Mouse (Mus musculus): Measurements from ENCODE around the gene Zswim1. TPM values are rescaled to one million over a fixed set of nuclear protein-coding genes. Genes with fewer than 3 reads are reported as not detected.
"Not testable (repeated sequence)": the region's sequence is repeated elsewhere in the genome, so short reads cannot be mapped to it uniquely, and the experiment has no call there.

Gene Zswim1
- polyA plus RNA-seq, 1 experiment from 2014 or later = 17.4 TPM

GRCm38 (mm10) chr2:164873621-164874020 is 51.1 kb downstream of the Zswim1 start:
- peak overlapping the region; percentile 64 for H3K27ac ChIP-seq (ENCODE audit: low read depth)
- H3K9me3 ChIP-seq (ENCODE audit: control insufficient read depth, low read length) = no peaks in the 10 kb centered on the region
- no peak overlapping the region for H3K4me3 ChIP-seq (ENCODE audit: low read depth, low read length)
- peaks cover 16% of the 10 kb centered on the region; the same call in 1 of the 2 replicates for H3K4me1 ChIP-seq (replicated peaks; ENCODE audit: control insufficient read depth, insufficient read depth, low read length)
- no peaks in the 10 kb centered on the region for H3K36me3 ChIP-seq (ENCODE audit: control insufficient read depth, insufficient read depth, low read length)
- H3K27me3 ChIP-seq (replicated peaks; ENCODE audit: control insufficient read depth, insufficient read depth, low read length) = no peaks in the 10 kb centered on the region
- ATAC-seq (replicated peaks; ENCODE audit: low FRiP score, low TSS enrichment, low read depth) (no peak), DNase-seq (ENCODE audit: low spot score) (no peak)
- WGBS = 48% methylated on average over 3 of the region's 3 CpGs
- H3K4me2 ChIP-seq (ENCODE audit: low read length) = no peak overlapping the region
- H3K9ac ChIP-seq (ENCODE audit: low read length) = no peak overlapping the region

- Histone ChIP-seq H3K4me2 (ENCODE audit: low read length) (no peak overlapping the region), H3K9ac (ENCODE audit: low read length) (no peak overlapping the region), H3K27ac (ENCODE audit: low read depth) (peak overlapping the region; percentile 64), H3K4me1 (replicated peaks; ENCODE audit: control insufficient read depth, insufficient read depth, low read length) (peaks cover 16% of the 10 kb centered on the region; the same call in 1 of the 2 replicates), H3K27me3 (replicated peaks; ENCODE audit: control insufficient read depth, insufficient read depth, low read length) (no peaks in the 10 kb centered on the region), H3K9me3 (ENCODE audit: control insufficient read depth, low read length) (no peaks in the 10 kb centered on the region), H3K36me3 (ENCODE audit: control insufficient read depth, insufficient read depth, low read length) (no peaks in the 10 kb centered on the region), H3K4me3 (ENCODE audit: low read depth, low read length) (no peak overlapping the region)
- ATAC-seq (replicated peaks; ENCODE audit: low FRiP score, low TSS enrichment, low read depth) = peak; percentile 21; the same call in 1 of the 2 replicates
- 11% methylated on average over 1 of the region's 1 CpGs for WGBS
- no peak for DNase-seq (ENCODE audit: low spot score)
Observed at GRCm38 (mm10) chr2:164874239-164874769, 51.8 kb downstream of the Zswim1 start.

GRCm38 (mm10) chr2:164875648-164876047 is 53.2 kb downstream of the Zswim1 start:
- DNase-seq (ENCODE audit: low spot score); H3K27me3 ChIP-seq (replicated peaks; ENCODE audit: control insufficient read depth, insufficient read depth, low read length); H3K4me3 ChIP-seq (ENCODE audit: low read depth, low read length); H3K9me3 ChIP-seq (ENCODE audit: control insufficient read depth, low read length); H3K4me2 ChIP-seq (ENCODE audit: low read length); H3K36me3 ChIP-seq (ENCODE audit: control insufficient read depth, insufficient read depth, low read length); ATAC-seq (replicated peaks; ENCODE audit: low FRiP score, low TSS enrichment, low read depth); H3K27ac ChIP-seq (ENCODE audit: low read depth); H3K9ac ChIP-seq (ENCODE audit: low read length): not testable (repeated sequence)
- H3K4me1 ChIP-seq (replicated peaks; ENCODE audit: control insufficient read depth, insufficient read depth, low read length) = peaks cover 20% of the 10 kb centered on the region
- WGBS = 51% methylated on average over 2 of the region's 2 CpGs

Other genes with a start within 250 kb of the Zswim1 start
- gene Spint3, start 249.2 kb upstream of the Zswim1 start, polyA plus RNA-seq (2014; fragmentation: Nextera tagmentation; extraction: Ambion mirVana) = not detected in 2 replicates
- 1.5 and 3.2 TPM in 2 replicates for gene Wfdc6a, start 237.2 kb upstream of the Zswim1 start, polyA plus RNA-seq (2014; fragmentation: Nextera tagmentation; extraction: Ambion mirVana)
- not detected in 2 replicates for gene Eppin, start 229.1 kb upstream of the Zswim1 start, polyA plus RNA-seq (2014; fragmentation: Nextera tagmentation; extraction: Ambion mirVana)
- not detected in 2 replicates for gene Wfdc6b, start 209.2 kb upstream of the Zswim1 start, polyA plus RNA-seq (2014; fragmentation: Nextera tagmentation; extraction: Ambion mirVana)
- gene Wfdc8, start 209.1 kb upstream of the Zswim1 start, polyA plus RNA-seq (2014; fragmentation: Nextera tagmentation; extraction: Ambion mirVana) = not detected in 2 replicates
- gene Wfdc16, start 183.9 kb upstream of the Zswim1 start, polyA plus RNA-seq (2014; fragmentation: Nextera tagmentation; extraction: Ambion mirVana) = not detected in 2 replicates
- 1.2 TPM in 1 of 2 replicates, not detected in the other for gene Wfdc10, start 166.6 kb upstream of the Zswim1 start, polyA plus RNA-seq (2014; fragmentation: Nextera tagmentation; extraction: Ambion mirVana)
- not detected in 2 replicates for gene Wfdc9, start 166.1 kb upstream of the Zswim1 start, polyA plus RNA-seq (2014; fragmentation: Nextera tagmentation; extraction: Ambion mirVana)
- gene Wfdc11, start 148.6 kb upstream of the Zswim1 start, polyA plus RNA-seq (2014; fragmentation: Nextera tagmentation; extraction: Ambion mirVana) = not detected in 2 replicates
- 0.28 TPM in 2 replicates for gene Wfdc13, start 137.6 kb upstream of the Zswim1 start, polyA plus RNA-seq (2014; fragmentation: Nextera tagmentation; extraction: Ambion mirVana)
- not detected in 2 replicates for gene Spint4, start 124.2 kb upstream of the Zswim1 start, polyA plus RNA-seq (2014; fragmentation: Nextera tagmentation; extraction: Ambion mirVana)
- not detected in 2 replicates for gene Spint5, start 107.4 kb upstream of the Zswim1 start, polyA plus RNA-seq (2014; fragmentation: Nextera tagmentation; extraction: Ambion mirVana)
- 2.0 and 2.6 TPM in 2 replicates for gene Wfdc3, start 76.8 kb upstream of the Zswim1 start, polyA plus RNA-seq (2014; fragmentation: Nextera tagmentation; extraction: Ambion mirVana)
- 66.4 and 67.0 TPM in 2 replicates for gene Dnttip1, start 76.7 kb upstream of the Zswim1 start, polyA plus RNA-seq (2014; fragmentation: Nextera tagmentation; extraction: Ambion mirVana)
- 462 and 476 TPM in 2 replicates for gene Ube2c, start 52.8 kb upstream of the Zswim1 start, polyA plus RNA-seq (2014; fragmentation: Nextera tagmentation; extraction: Ambion mirVana)
- 0.69 and 1.3 TPM in 2 replicates for gene Tnnc2, start 42.7 kb upstream of the Zswim1 start, polyA plus RNA-seq (2014; fragmentation: Nextera tagmentation; extraction: Ambion mirVana)
- gene Snx21, start 36.9 kb upstream of the Zswim1 start, polyA plus RNA-seq (2014; fragmentation: Nextera tagmentation; extraction: Ambion mirVana) = 20.5 and 21.3 TPM in 2 replicates
- 19.2 and 19.6 TPM in 2 replicates for gene Acot8, start 17.8 kb upstream of the Zswim1 start, polyA plus RNA-seq (2014; fragmentation: Nextera tagmentation; extraction: Ambion mirVana)
- 8.9 and 11.4 TPM in 2 replicates for gene Zswim3, start 17.6 kb upstream of the Zswim1 start, polyA plus RNA-seq (2014; fragmentation: Nextera tagmentation; extraction: Ambion mirVana)
- not detected in 2 replicates for gene Spata25, start 5.9 kb downstream of the Zswim1 start, polyA plus RNA-seq (2014; fragmentation: Nextera tagmentation; extraction: Ambion mirVana)
- gene Ctsa, start 10.2 kb downstream of the Zswim1 start, polyA plus RNA-seq (2014; fragmentation: Nextera tagmentation; extraction: Ambion mirVana) = 155 and 168 TPM in 2 replicates
- 6.7 and 7.7 TPM in 2 replicates for gene Neurl2, start 10.8 kb downstream of the Zswim1 start, polyA plus RNA-seq (2014; fragmentation: Nextera tagmentation; extraction: Ambion mirVana)
- 25.7 and 28.1 TPM in 2 replicates for gene Pltp, start 35.0 kb downstream of the Zswim1 start, polyA plus RNA-seq (2014; fragmentation: Nextera tagmentation; extraction: Ambion mirVana)
- gene Pcif1, start 56.6 kb downstream of the Zswim1 start, polyA plus RNA-seq (2014; fragmentation: Nextera tagmentation; extraction: Ambion mirVana) = 76.0 and 85.5 TPM in 2 replicates
- 12.7 and 14.3 TPM in 2 replicates for gene Zfp335, start 89.1 kb downstream of the Zswim1 start, polyA plus RNA-seq (2014; fragmentation: Nextera tagmentation; extraction: Ambion mirVana)
- gene Mmp9, start 118.1 kb downstream of the Zswim1 start, polyA plus RNA-seq (2014; fragmentation: Nextera tagmentation; extraction: Ambion mirVana) = 2.4 and 3.3 TPM in 2 replicates
- 1.3 and 1.5 TPM in 2 replicates for gene Slc12a5, start 138.1 kb downstream of the Zswim1 start, polyA plus RNA-seq (2014; fragmentation: Nextera tagmentation; extraction: Ambion mirVana)
- gene Ncoa5, start 212.2 kb downstream of the Zswim1 start, polyA plus RNA-seq (2014; fragmentation: Nextera tagmentation; extraction: Ambion mirVana) = 57.0 and 58.5 TPM in 2 replicates
- gene Cd40, start 232.9 kb downstream of the Zswim1 start, polyA plus RNA-seq (2014; fragmentation: Nextera tagmentation; extraction: Ambion mirVana) = 12.5 and 12.8 TPM in 2 replicates